Mouse (Mus musculus) CH12.LX (cell line): ENCODE results near the gene Atl3.

Experiments used
- CTCF ChIP-seq, 2 experiments: IDR thresholded peaks in 1 of 2; conservative IDR thresholded peaks in 1 of 2; 2 replicates each; pipeline ENCODE4 v1.5.1; 2011 to 2012; ENCODE audit warnings: low read depth in 2 of 2, low read length in 2 of 2, improper control_type of control experiment in 1 of 2, inconsistent platforms in 1 of 2, mild to moderate bottlenecking in 1 of 2, moderate library complexity in 1 of 2
- POLR2A ChIP-seq: IDR thresholded peaks from 2 replicates; pipeline ENCODE4 v1.6.1; 2011; ENCODE audit warnings: low read depth, mild to moderate bottlenecking, improper control_type of control experiment, low read length
- POLR2AphosphoS2 ChIP-seq: IDR thresholded peaks from 2 replicates; pipeline ENCODE4 v1.6.1; 2011; ENCODE audit warnings: low read depth, low read length, improper control_type of control experiment
- ZKSCAN1 ChIP-seq: IDR thresholded peaks from 2 replicates; pipeline ENCODE4 v1.6.1; 2012; ENCODE audit warnings: low read depth, inconsistent platforms, low read length, improper control_type of control experiment, borderline replicate concordance
- ZMIZ1 ChIP-seq: IDR thresholded peaks from 2 replicates; pipeline ENCODE4 v1.6.1; 2012; ENCODE audit warnings: low read depth, mild to moderate bottlenecking, inconsistent platforms, low read length, improper control_type of control experiment

GRCm38 (mm10) chr19:7506321-7506720, 12.5 kb downstream of the Atl3 start:
- no peak for TF ChIP-seq POLR2AphosphoS2
- TF ChIP-seq POLR2A, result no peak
- TF ChIP-seq CTCF (conservative IDR thresholded peaks at IDR 0.05 in 1 of 2, IDR thresholded peaks at IDR 0.05 in 1 of 2; ENCODE audit: low read depth in 2 of 2, low read length in 2 of 2), result no peak
- TF ChIP-seq ZKSCAN1, result no peak
- no peak for TF ChIP-seq ZMIZ1
